Mouse (Mus musculus): ENCODE results near the gene Mcmbp. TPM values are rescaled to one million over a fixed set of nuclear protein-coding genes. Genes with fewer than 3 reads are reported as not detected.

Gene Mcmbp
- total and polyA plus RNA-seq, 3 experiments = 44.6 to 91.1 TPM; not detected in 1

DNA sequence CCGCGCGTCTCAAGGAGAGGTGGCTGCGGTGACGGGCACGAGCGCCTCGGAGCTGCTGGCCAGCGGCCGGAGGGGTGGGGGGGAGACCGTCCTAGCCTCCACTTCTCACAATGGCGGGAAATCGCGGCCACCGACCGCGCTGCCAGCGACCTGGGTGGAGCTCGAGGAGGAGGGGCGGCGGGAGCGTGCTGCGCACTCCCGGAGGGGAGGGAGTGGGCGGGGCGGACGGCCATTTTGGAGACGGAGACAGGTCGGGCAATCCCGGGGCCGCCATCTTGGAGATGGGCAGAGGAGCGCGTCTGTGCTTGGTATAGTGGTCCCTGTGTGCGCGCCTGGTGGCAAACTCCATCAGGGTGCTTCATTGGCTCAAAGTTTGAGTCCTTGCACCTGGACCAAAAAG lies at the start of gene Mcmbp (continued):
- TF ChIP-seq KAT2A (conservative IDR thresholded peaks at IDR 0.05; ENCODE audit: low read depth, low read length) (no peak; the same call in 1 of the 2 replicates), USF1 (IDR thresholded peaks at IDR 0.05; ENCODE audit: low read depth, low read length) (peak; percentile 85), POLR2A (IDR thresholded peaks at IDR 0.05; ENCODE audit: control insufficient read depth in 1 of 2, insufficient read depth in 1 of 2, low read depth in 1 of 2, low read length in 2 of 2, poor library complexity in 1 of 2) (peak; percentile 81; a peak in 3 of 4 replicates)

- no peak for DNase-seq (ENCODE audit: low read depth, low spot score)
- no peak overlapping the region for H3K4me3 ChIP-seq (ENCODE audit: control insufficient read depth in 1 of 2, insufficient read depth in 1 of 2, low read depth in 2 of 2, low read length in 2 of 2)
- H3K4me1 ChIP-seq (ENCODE audit: control insufficient read depth in 1 of 2, insufficient read depth in 2 of 2, low read length in 2 of 2) = no peaks in the 10 kb centered on the region
- H3K27me3 ChIP-seq (ENCODE audit: control insufficient read depth in 1 of 2, insufficient read depth in 2 of 2, low read length in 2 of 2) = no peaks in the 10 kb centered on the region
- no peak overlapping the region for H3K27ac ChIP-seq (ENCODE audit: control insufficient read depth, low read depth, low read length)
- H3K9me3 ChIP-seq (replicated peaks; ENCODE audit: insufficient read depth, low read length) = no peaks in the 10 kb centered on the region
- no peaks in the 10 kb centered on the region for H3K79me2 ChIP-seq (ENCODE audit: control insufficient read depth, insufficient read depth, low read length, poor library complexity)
- no peak for TF ChIP-seq MYC (IDR thresholded peaks at IDR 0.05; ENCODE audit: low read depth, low read length)
- H3K9ac ChIP-seq (ENCODE audit: control insufficient read depth, low read depth, low read length, poor library complexity, severe bottlenecking) = no peak overlapping the region
- H3K36me3 ChIP-seq (ENCODE audit: control insufficient read depth in 1 of 2, insufficient read depth in 2 of 2, low read length in 2 of 2) = peaks cover 0 to 2% of the 10 kb centered on the region in 2 experiments; a peak in 1 of 4 replicates
These were observed 49.8 kb upstream of the Mcmbp start for GRCm38 (mm10) chr7:128790045-128790444.

DNA sequence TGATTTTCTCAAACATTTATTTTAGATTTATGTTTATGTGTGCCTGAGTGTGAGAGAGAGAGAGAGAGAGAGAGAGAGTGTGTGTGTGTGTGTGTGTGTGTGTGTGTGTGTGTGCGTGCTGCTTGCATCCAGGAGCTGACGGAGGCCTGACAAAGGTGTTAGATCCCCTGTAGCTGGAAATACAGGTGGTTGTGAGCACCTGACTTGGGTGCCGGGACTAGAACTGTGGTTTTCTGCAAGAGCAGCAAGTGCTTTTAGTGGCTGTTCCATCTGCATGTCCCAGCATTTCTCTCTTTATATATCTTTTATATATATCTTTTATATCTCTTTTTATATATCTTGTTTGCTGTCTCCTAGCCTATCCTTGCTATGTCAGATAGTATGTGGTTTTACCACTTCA lies 41.6 kb upstream of the Mcmbp start:
- no peak for DNase-seq (ENCODE audit: low read depth, low spot score)
- H3K9ac ChIP-seq (ENCODE audit: control insufficient read depth, low read depth, low read length, poor library complexity, severe bottlenecking) = no peak overlapping the region
- TF ChIP-seq SIN3A (IDR thresholded peaks at IDR 0.05; ENCODE audit: low read length) (no peak), GATA1 (IDR thresholded peaks at IDR 0.05; ENCODE audit: low read depth, low read length) (no peak), ELF1 (IDR thresholded peaks at IDR 0.05; ENCODE audit: low read depth, low read length) (no peak), MYB (IDR thresholded peaks at IDR 0.05; ENCODE audit: low read depth, low read length) (no peak), CHD1 (IDR thresholded peaks at IDR 0.05; ENCODE audit: low read depth, low read length) (no peak), CTCF (IDR thresholded peaks at IDR 0.05 in 2 of 3, conservative IDR thresholded peaks at IDR 0.05 in 1 of 3; ENCODE audit: control insufficient read depth in 1 of 3, insufficient read depth in 1 of 3, low read depth in 2 of 3, low read length in 3 of 3, poor library complexity in 1 of 3, severe bottlenecking in 1 of 3) (no peak), UBTF (IDR thresholded peaks at IDR 0.05; ENCODE audit: borderline replicate concordance, insufficient read depth, low read depth, low read length) (no peak), MEF2A (IDR thresholded peaks at IDR 0.05; ENCODE audit: extremely low read depth, insufficient replicate concordance, low read depth, low read length, poor library complexity, severe bottlenecking) (no peak), RAD21 (IDR thresholded peaks at IDR 0.05; ENCODE audit: low read depth, low read length) (no peak)
- H3K36me3 ChIP-seq (ENCODE audit: control insufficient read depth in 1 of 2, insufficient read depth in 2 of 2, low read length in 2 of 2) = peaks cover 0 to 32% of the 10 kb centered on the region in 2 experiments; a peak in 2 of 4 replicates
- no peaks in the 10 kb centered on the region for H3K9me3 ChIP-seq (replicated peaks; ENCODE audit: insufficient read depth, low read length)
- H3K4me1 ChIP-seq (ENCODE audit: control insufficient read depth in 1 of 2, insufficient read depth in 2 of 2, low read length in 2 of 2) = no peaks in the 10 kb centered on the region
- no peaks in the 10 kb centered on the region for H3K79me2 ChIP-seq (ENCODE audit: control insufficient read depth, insufficient read depth, low read length, poor library complexity)
- H3K27me3 ChIP-seq (ENCODE audit: control insufficient read depth in 1 of 2, insufficient read depth in 2 of 2, low read length in 2 of 2) = no peaks in the 10 kb centered on the region
- no peak overlapping the region for H3K4me3 ChIP-seq (ENCODE audit: control insufficient read depth in 1 of 2, insufficient read depth in 1 of 2, low read depth in 2 of 2, low read length in 2 of 2)
- H3K27ac ChIP-seq (ENCODE audit: control insufficient read depth, low read depth, low read length) = no peak overlapping the region

GRCm38 (mm10) chr7:128779305-128779704 lies 39.0 kb upstream of the Mcmbp start:
- Histone ChIP-seq H3K79me2 (ENCODE audit: control insufficient read depth, insufficient read depth, low read length, poor library complexity) (no peaks in the 10 kb centered on the region), H3K9ac (ENCODE audit: control insufficient read depth, low read depth, low read length, poor library complexity, severe bottlenecking) (no peak overlapping the region), H3K36me3 (ENCODE audit: control insufficient read depth in 1 of 2, insufficient read depth in 2 of 2, low read length in 2 of 2) (peaks cover 0 to 26% of the 10 kb centered on the region in 2 experiments; a peak in 2 of 4 replicates), H3K4me1 (ENCODE audit: control insufficient read depth in 1 of 2, insufficient read depth in 2 of 2, low read length in 2 of 2) (no peaks in the 10 kb centered on the region), H3K9me3 (replicated peaks; ENCODE audit: insufficient read depth, low read length) (no peaks in the 10 kb centered on the region), H3K27me3 (ENCODE audit: control insufficient read depth in 1 of 2, insufficient read depth in 2 of 2, low read length in 2 of 2) (no peaks in the 10 kb centered on the region), H3K27ac (ENCODE audit: control insufficient read depth, low read depth, low read length) (no peak overlapping the region), H3K4me3 (ENCODE audit: control insufficient read depth in 1 of 2, insufficient read depth in 1 of 2, low read depth in 2 of 2, low read length in 2 of 2) (no peak overlapping the region)
- TF ChIP-seq MAZ (IDR thresholded peaks at IDR 0.05; ENCODE audit: low read depth, low read length) (no peak), NELFE (IDR thresholded peaks at IDR 0.05; ENCODE audit: low read depth, low read length) (no peak), JUND (IDR thresholded peaks at IDR 0.05; ENCODE audit: low read depth, low read length) (no peak), CTCF (IDR thresholded peaks at IDR 0.05 in 2 of 3, conservative IDR thresholded peaks at IDR 0.05 in 1 of 3; ENCODE audit: control insufficient read depth in 1 of 3, insufficient read depth in 1 of 3, low read depth in 2 of 3, low read length in 3 of 3, poor library complexity in 1 of 3, severe bottlenecking in 1 of 3) (peak; percentile 73 to 88 (median 78)), MAX (IDR thresholded peaks at IDR 0.05; ENCODE audit: low read length) (peak; percentile 88), MYC (IDR thresholded peaks at IDR 0.05; ENCODE audit: low read depth, low read length) (peak; percentile 81; the same call in 1 of the 2 replicates), MXI1 (IDR thresholded peaks at IDR 0.05; ENCODE audit: low read depth, low read length) (0 out of 2 replicates have a peak, but pooled peaks have one; percentile 19), ZKSCAN1 (IDR thresholded peaks at IDR 0.05; ENCODE audit: low read depth, low read length) (no peak), USF2 (IDR thresholded peaks at IDR 0.05; ENCODE audit: borderline replicate concordance in 1 of 2, insufficient read depth in 1 of 2, low read depth in 1 of 2, low read length in 2 of 2) (no peak), SMC3 (IDR thresholded peaks at IDR 0.05; ENCODE audit: low read depth, low read length) (peak; percentile 57), RAD21 (IDR thresholded peaks at IDR 0.05; ENCODE audit: low read depth, low read length) (peak; percentile 62), POLR2A (IDR thresholded peaks at IDR 0.05; ENCODE audit: control insufficient read depth in 1 of 2, insufficient read depth in 1 of 2, low read depth in 1 of 2, low read length in 2 of 2, poor library complexity in 1 of 2) (no peak)
- peak; percentile 79 for DNase-seq (ENCODE audit: low read depth, low spot score)
